24 mouse cellular contexts compared by ENCODE assay signal in the genomic region with DNA sequence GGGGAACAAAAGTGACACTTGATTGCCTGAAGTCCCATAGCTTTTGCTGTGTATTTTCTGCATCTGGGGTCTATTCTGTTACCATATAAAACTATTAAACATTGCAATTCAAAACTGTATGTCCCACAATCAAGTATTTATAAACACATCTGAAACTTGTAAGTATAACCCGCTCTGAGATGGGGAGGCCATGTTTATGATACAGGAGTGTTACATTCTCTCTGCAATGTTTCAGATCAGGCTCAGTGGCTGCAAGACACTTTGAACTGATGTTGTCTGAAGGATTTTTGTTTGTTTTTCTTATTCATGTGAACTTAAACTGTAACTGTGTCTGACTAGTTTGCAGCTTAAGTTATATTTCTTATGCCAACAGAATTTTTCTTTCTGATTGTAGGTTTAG.
DNase-seq lines count a peak whose midpoint lies in the region; ATAC-seq lines count a peak whose summit lies in the region.
"Had no signal": no experiment of that assay in that cellular context is flagged by ENCODE, and none has a peak within 500 bp of the region (broad histone marks: within the 10 kb centered on the region; RNA-seq: fewer than 3 reads in every experiment).

No protein-coding gene starts in this region.

- H3K9me3 ChIP-seq in lung, embryonic 15.5 days, result no peaks in the 10 kb centered on the region
- H3K9me3 ChIP-seq in embryonic facial prominence, embryonic 10.5 days, result no peaks in the 10 kb centered on the region
- no peaks in the 10 kb centered on the region for H3K9me3 ChIP-seq in embryonic facial prominence, embryonic 11.5 days (replicated peaks; ENCODE audit: control insufficient read depth, low read length)
- H3K9me3 ChIP-seq in limb, embryonic 10.5 days (replicated peaks), result no peaks in the 10 kb centered on the region
- H3K9me3 ChIP-seq: forebrain, embryonic 13.5 days; forebrain, embryonic 15.5 days; G1E had no signal

- H3K27ac ChIP-seq in lung, embryonic 15.5 days, result peak overlapping the region; percentile 62
- H3K27ac ChIP-seq in embryonic facial prominence, embryonic 10.5 days (replicated peaks), result peak overlapping the region; percentile 69
- H3K27ac ChIP-seq in embryonic facial prominence, embryonic 11.5 days (replicated peaks; ENCODE audit: low read depth, low read length), result 0 out of 2 replicates have a peak overlapping the region, but pooled peaks have one; percentile 47
- peak overlapping the region; percentile 76 for H3K27ac ChIP-seq in limb, embryonic 10.5 days
- H3K27ac ChIP-seq: forebrain, embryonic 13.5 days; forebrain, embryonic 15.5 days had no signal

- peaks cover 23% of the 10 kb centered on the region for H3K4me1 ChIP-seq in lung, embryonic 15.5 days
- H3K4me1 ChIP-seq in embryonic facial prominence, embryonic 10.5 days, result peaks cover 37% of the 10 kb centered on the region
- no peaks in the 10 kb centered on the region for H3K4me1 ChIP-seq in embryonic facial prominence, embryonic 11.5 days (ENCODE audit: control insufficient read depth, insufficient read depth, low read length)
- peaks cover 40% of the 10 kb centered on the region for H3K4me1 ChIP-seq in limb, embryonic 10.5 days
- H3K4me1 ChIP-seq: forebrain, embryonic 15.5 days had no signal

- H3K27me3 ChIP-seq in lung, embryonic 15.5 days, result no peaks in the 10 kb centered on the region
- H3K27me3 ChIP-seq in embryonic facial prominence, embryonic 10.5 days (replicated peaks; ENCODE audit: low read depth, poor library complexity, severe bottlenecking), result no peaks in the 10 kb centered on the region
- no peaks in the 10 kb centered on the region for H3K27me3 ChIP-seq in embryonic facial prominence, embryonic 11.5 days (ENCODE audit: control insufficient read depth, insufficient read depth, low read length)
- no peaks in the 10 kb centered on the region for H3K27me3 ChIP-seq in limb, embryonic 10.5 days (ENCODE audit: low read depth, poor library complexity, severe bottlenecking)
- H3K27me3 ChIP-seq: CH12.LX; forebrain, embryonic 13.5 days; forebrain, embryonic 15.5 days; Patski had no signal

- no peak overlapping the region for H3K9ac ChIP-seq in lung, embryonic 15.5 days
- H3K9ac ChIP-seq in embryonic facial prominence, embryonic 11.5 days (replicated peaks; ENCODE audit: low read length), result no peak overlapping the region
- H3K9ac ChIP-seq: forebrain, embryonic 13.5 days; forebrain, embryonic 15.5 days; forebrain, postnatal 0 days had no signal

- 28% methylated on average over 1 of the region's 1 CpGs for WGBS in lung, embryonic 15.5 days
- 68% methylated on average over 1 of the region's 1 CpGs for WGBS in embryonic facial prominence, embryonic 10.5 days
- 39% methylated on average over 1 of the region's 1 CpGs for WGBS in embryonic facial prominence, embryonic 11.5 days
- 63% methylated on average over 1 of the region's 1 CpGs for WGBS in limb, embryonic 10.5 days

- no peak for DNase-seq in lung, postnatal 25 days (ENCODE audit: low spot score)
- DNase-seq in embryonic facial prominence, embryonic 10.5 days (ENCODE audit: low spot score), result no peak
- no peak for DNase-seq in embryonic facial prominence, embryonic 11.5 days (ENCODE audit: low spot score)
- DNase-seq in limb, embryonic 10.5 days (ENCODE audit: low spot score), result no peak
- DNase-seq in B cell, adult 2 months, result no peak
- DNase-seq in adrenal gland, adult (ENCODE audit: inconsistent age in 2 of 2, low spot score in 1 of 2), result no peak
- DNase-seq: adrenal gland, adult 2 months; adrenal gland, postnatal 10 days; adrenal gland, postnatal 25 days; cerebellum, adult 11 months; cerebellum, adult 18-20 months; cerebellum, adult 8-10 months; cerebellum, adult 9-11 months; cerebellum, postnatal 14 days; cerebellum, postnatal 36 days; forebrain, postnatal 0 days had no signal

- ATAC-seq in lung, embryonic 15.5 days (ENCODE audit: borderline replicate concordance, extremely low read depth, low FRiP score, low TSS enrichment), result peak; percentile 76; the same call in 1 of the 2 replicates
- ATAC-seq in embryonic facial prominence, embryonic 11.5 days (replicated peaks; ENCODE audit: insufficient number of reproducible peaks, low FRiP score, low TSS enrichment, low read depth), result no peak
- ATAC-seq: activated CD4-positive, CD25-positive, alpha-beta regulatory T cell, adult 4 months; CD4-positive, CD25-positive, alpha-beta regulatory T cell, adult 4 months; forebrain, embryonic 13.5 days; forebrain, embryonic 15.5 days; forebrain, postnatal 0 days; Patski had no signal

- no peaks in the 10 kb centered on the region for H3K36me3 ChIP-seq in lung, embryonic 15.5 days
- no peaks in the 10 kb centered on the region for H3K36me3 ChIP-seq in embryonic facial prominence, embryonic 10.5 days (replicated peaks)
- H3K36me3 ChIP-seq in embryonic facial prominence, embryonic 11.5 days (replicated peaks; ENCODE audit: control insufficient read depth, insufficient read depth, low read depth, low read length), result no peaks in the 10 kb centered on the region
- no peaks in the 10 kb centered on the region for H3K36me3 ChIP-seq in limb, embryonic 10.5 days
- H3K36me3 ChIP-seq: forebrain, embryonic 15.5 days had no signal

- no peak overlapping the region for H3K4me2 ChIP-seq in lung, embryonic 15.5 days
- H3K4me2 ChIP-seq in embryonic facial prominence, embryonic 11.5 days (ENCODE audit: low read depth, low read length), result no peak overlapping the region
- H3K4me2 ChIP-seq: forebrain, embryonic 13.5 days; forebrain, embryonic 15.5 days had no signal

- no peak overlapping the region for H3K4me3 ChIP-seq in lung, embryonic 15.5 days
- H3K4me3 ChIP-seq in embryonic facial prominence, embryonic 10.5 days, result no peak overlapping the region
- no peak overlapping the region for H3K4me3 ChIP-seq in embryonic facial prominence, embryonic 11.5 days (ENCODE audit: low read depth, low read length)
- no peak overlapping the region for H3K4me3 ChIP-seq in limb, embryonic 10.5 days
- H3K4me3 ChIP-seq: forebrain, embryonic 13.5 days; forebrain, embryonic 15.5 days had no signal
